Mouse (Mus musculus) hindbrain, embryonic 11.5 days (tissue): ENCODE results near the gene Thap12. TPM values are rescaled to one million over a fixed set of nuclear protein-coding genes. Genes with fewer than 3 reads are reported as not detected.

Experiments
- ATAC-seq: fragments of 200-750 bp; cut with Nextera tagmentation; 2 replicates; pipeline ENCODE4 v1.8.0; 2017; ENCODE audit warnings: mild to moderate bottlenecking, moderate TSS enrichment, moderate library complexity; ENCODE audit not compliant: low FRiP score
- DNase-seq: peaks from one replicate; pipeline ENCODE4 v3.0.0-alpha.2; 2015; ENCODE audit warnings: low spot score
- H3K27ac ChIP-seq: fragments of 300-500 bp; sonication (generic); 2 replicates; pipeline ENCODE4 v1.5.1; 2014; ENCODE audit warnings: mild to moderate bottlenecking, low read depth, low read length
- H3K27me3 ChIP-seq: fragments of 300-500 bp; sonication (generic); 2 replicates; pipeline ENCODE4 v1.6.1; 2014; ENCODE audit warnings: mild to moderate bottlenecking, low read length, moderate library complexity, mixed read lengths; ENCODE audit not compliant: control insufficient read depth, insufficient read depth
- H3K36me3 ChIP-seq: fragments of 300-500 bp; sonication (generic); 2 replicates; pipeline ENCODE4 v1.6.1; 2014; ENCODE audit warnings: mild to moderate bottlenecking, low read length, moderate library complexity, mixed read lengths; ENCODE audit not compliant: control insufficient read depth, insufficient read depth
- H3K4me1 ChIP-seq: fragments of 300-500 bp; sonication (generic); replicated peaks from 2 replicates; pipeline ENCODE4 v1.6.1; 2014; ENCODE audit warnings: low read length, mixed read lengths; ENCODE audit not compliant: control insufficient read depth, insufficient read depth
- H3K4me2 ChIP-seq: fragments of 300-500 bp; sonication (generic); replicated peaks from 2 replicates; pipeline ENCODE4 v1.6.1; 2014; ENCODE audit warnings: mild to moderate bottlenecking, low read depth, low read length
- H3K4me3 ChIP-seq: fragments of 300-500 bp; sonication (generic); 2 replicates; pipeline ENCODE4 v1.5.1; 2014; ENCODE audit warnings: low read depth, low read length
- H3K9ac ChIP-seq: fragments of 300-500 bp; sonication (generic); 2 replicates; pipeline ENCODE4 v1.6.1; 2014; ENCODE audit warnings: low read depth, low read length
- H3K9me3 ChIP-seq: fragments of 300-500 bp; sonication (generic); 2 replicates; pipeline ENCODE4 v1.6.1; 2016; ENCODE audit warnings: low read length; ENCODE audit not compliant: control insufficient read depth
- whole genome bisulfite sequencing: fragments of 180-500 bp; shearing (Covaris S2); extraction: QIAGEN DNeasy Blood & Tissue Kit; methylation state at CpG from one replicate; pipeline ENCODE4 v1.1.7; 2014; 5-methylcytosine and 5-hydroxymethylcytosine counted together
- polyA plus RNA-seq: library from polyadenylated mRNA; unstranded; fragments of >200 nt; fragmentation: Nextera tagmentation; extraction: Ambion mirVana; gene quantifications from 2 replicates; pipeline ENCODE4 v1.2.1, GENCODE M21; 2014

Gene Thap12
- polyA plus RNA-seq, 1 experiment from 2014 or later = 71.6 TPM

DNA sequence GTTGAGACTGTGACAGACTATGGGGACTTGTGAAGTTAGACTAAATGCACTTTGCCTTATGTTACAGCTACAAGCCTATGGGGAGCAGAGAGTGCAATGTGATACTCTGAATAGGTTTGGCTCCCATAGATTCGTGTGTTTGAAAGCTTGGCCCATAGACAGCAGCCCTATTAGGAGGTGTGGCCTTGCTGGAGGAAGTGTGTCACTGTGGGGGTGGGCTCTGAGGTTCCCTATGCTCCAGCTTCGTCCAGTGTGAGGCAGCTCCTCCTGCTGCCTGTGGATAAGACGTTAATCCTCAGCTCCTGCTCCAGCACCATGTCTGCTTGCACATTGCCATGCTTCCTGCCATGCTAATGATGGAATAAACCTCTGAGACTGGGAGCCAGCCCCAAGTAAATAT is 12.1 kb upstream of the Thap12 start:
- no peak for DNase-seq
- H3K4me2 ChIP-seq = no peak overlapping the region
- H3K9me3 ChIP-seq = no peaks in the 10 kb centered on the region
- H3K9ac ChIP-seq = no peak overlapping the region
- H3K4me1 ChIP-seq = no peaks in the 10 kb centered on the region
- ATAC-seq = no peak
- H3K4me3 ChIP-seq = no peak overlapping the region
- H3K36me3 ChIP-seq = no peaks in the 10 kb centered on the region
- H3K27me3 ChIP-seq = no peaks in the 10 kb centered on the region
- H3K27ac ChIP-seq = no peak overlapping the region
- 19% methylated on average over 3 of the region's 3 CpGs for WGBS

DNA sequence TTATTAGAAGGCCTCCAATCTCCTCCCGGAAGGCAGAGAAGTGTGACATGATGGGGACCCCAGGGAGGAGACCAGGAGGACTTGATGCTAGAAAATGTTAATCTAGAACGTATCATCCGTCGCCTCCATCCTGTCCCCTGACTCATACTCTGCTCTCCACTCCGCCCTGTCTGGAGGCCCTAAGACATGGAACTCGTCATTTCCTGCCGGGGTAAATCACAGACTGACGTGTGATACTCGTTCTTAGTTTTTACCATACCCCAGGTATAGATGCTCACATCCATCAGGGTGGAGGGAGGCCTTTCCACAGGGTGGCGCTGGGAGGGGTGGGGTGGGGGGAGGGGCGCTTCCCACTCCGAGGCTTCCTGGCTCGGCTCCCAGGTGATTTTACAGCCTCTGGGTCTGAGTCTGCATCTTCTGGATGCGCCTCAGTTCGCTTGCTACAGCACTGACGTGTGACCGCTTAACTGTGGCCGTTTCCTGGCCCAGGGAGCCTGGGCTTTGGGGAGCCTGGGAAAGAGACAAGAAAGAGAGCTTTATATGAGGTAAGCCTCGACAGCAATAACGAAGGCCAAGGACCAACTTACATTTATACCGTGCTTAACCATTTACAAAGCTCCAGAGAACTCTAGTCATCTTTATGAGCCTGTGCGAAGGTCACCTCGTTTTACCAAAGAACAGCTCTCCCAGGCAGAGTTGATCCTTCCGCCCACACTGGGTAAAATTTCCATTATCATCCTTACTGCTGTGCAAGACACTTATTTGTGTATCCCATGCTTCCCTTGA is 9.9 kb upstream of the Thap12 start:
- Histone ChIP-seq H3K27ac (no peak overlapping the region), H3K27me3 (no peaks in the 10 kb centered on the region), H3K9me3 (no peaks in the 10 kb centered on the region), H3K4me3 (no peak overlapping the region), H3K36me3 (no peaks in the 10 kb centered on the region), H3K4me1 (no peaks in the 10 kb centered on the region), H3K9ac (no peak overlapping the region), H3K4me2 (no peak overlapping the region)
- DNase-seq (no peak), ATAC-seq (no peak)
- 52% methylated on average over 24 of the region's 24 CpGs for WGBS

DNA sequence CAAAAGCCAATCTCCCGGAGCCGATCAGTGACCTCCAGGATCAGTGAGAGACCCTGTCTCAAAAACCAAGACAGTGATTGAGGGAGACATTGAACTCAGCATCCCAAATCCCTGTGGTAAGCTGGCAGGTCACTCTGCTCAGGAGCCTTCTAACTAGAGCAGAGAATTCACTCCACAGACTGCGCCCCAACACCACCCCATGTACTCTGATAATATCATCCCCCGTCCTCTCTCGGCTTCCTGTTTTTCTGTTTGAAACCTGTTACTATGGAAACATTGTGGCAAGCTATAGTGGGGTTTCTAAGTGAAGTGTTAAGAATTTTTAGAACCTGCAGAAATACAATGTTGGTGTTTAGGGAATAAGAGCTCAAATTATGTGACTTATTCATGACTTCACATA is 8.9 kb upstream of the Thap12 start:
- Histone ChIP-seq H3K27ac (no peak overlapping the region), H3K36me3 (no peaks in the 10 kb centered on the region), H3K4me3 (no peak overlapping the region), H3K4me1 (no peaks in the 10 kb centered on the region), H3K4me2 (no peak overlapping the region), H3K9me3 (no peaks in the 10 kb centered on the region), H3K9ac (no peak overlapping the region), H3K27me3 (no peaks in the 10 kb centered on the region)
- no peak for DNase-seq
- WGBS = 81% methylated on average over 5 of the region's 5 CpGs
- no peak for ATAC-seq

DNA sequence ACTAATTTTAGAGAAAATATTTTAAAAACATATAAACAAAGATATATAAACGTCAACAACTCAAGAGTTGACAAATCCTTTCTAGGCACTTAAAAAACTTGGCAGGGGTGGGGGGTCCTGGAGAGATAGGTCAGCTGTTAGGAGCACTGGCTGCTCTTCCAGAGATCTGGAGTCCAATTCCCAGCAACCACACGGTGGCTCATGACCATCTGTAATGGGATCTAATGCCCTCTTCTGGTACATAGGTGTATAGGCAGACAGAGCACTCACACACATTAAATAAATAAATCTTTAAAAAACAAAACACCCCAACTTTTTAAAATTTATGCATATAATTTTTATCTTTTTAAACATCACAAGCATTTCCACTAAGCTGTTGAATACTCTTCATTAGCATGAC is 5.4 kb upstream of the Thap12 start:
- Histone ChIP-seq H3K4me1 (peaks cover 2% of the 10 kb centered on the region; the same call in 1 of the 2 replicates), H3K9me3 (no peaks in the 10 kb centered on the region), H3K27ac (no peak overlapping the region), H3K4me3 (no peak overlapping the region), H3K9ac (no peak overlapping the region), H3K36me3 (no peaks in the 10 kb centered on the region), H3K27me3 (no peaks in the 10 kb centered on the region), H3K4me2 (no peak overlapping the region)
- 11% methylated on average over 2 of the region's 2 CpGs for WGBS
- ATAC-seq (no peak), DNase-seq (no peak)

DNA sequence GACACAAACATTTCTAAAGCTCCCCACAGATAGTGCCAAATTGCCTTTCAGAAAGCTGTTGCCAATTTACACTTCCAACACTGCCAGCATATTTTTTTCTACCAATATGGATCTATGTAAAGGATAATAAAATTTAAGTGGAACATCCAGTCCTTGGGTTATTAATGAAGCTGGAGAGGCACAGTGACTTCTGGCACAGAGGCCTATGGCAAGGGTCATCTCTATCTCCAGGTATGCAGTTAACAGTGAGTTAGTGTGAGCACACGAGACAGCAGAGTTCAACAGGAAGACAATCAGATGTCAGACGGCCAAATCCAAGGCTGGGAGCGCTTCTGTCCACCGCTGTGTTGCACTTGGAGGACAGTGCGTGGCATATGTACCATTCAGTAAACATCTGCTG is 4.9 kb upstream of the Thap12 start:
- H3K27ac ChIP-seq = no peak overlapping the region
- no peaks in the 10 kb centered on the region for H3K36me3 ChIP-seq
- H3K4me3 ChIP-seq = no peak overlapping the region
- WGBS = 66% methylated on average over 5 of the region's 5 CpGs
- DNase-seq (no peak), ATAC-seq (no peak)
- H3K27me3 ChIP-seq = no peaks in the 10 kb centered on the region
- no peak overlapping the region for H3K9ac ChIP-seq
- H3K4me2 ChIP-seq = no peak overlapping the region
- no peaks in the 10 kb centered on the region for H3K9me3 ChIP-seq
- peaks cover 2% of the 10 kb centered on the region; the same call in 1 of the 2 replicates for H3K4me1 ChIP-seq

DNA sequence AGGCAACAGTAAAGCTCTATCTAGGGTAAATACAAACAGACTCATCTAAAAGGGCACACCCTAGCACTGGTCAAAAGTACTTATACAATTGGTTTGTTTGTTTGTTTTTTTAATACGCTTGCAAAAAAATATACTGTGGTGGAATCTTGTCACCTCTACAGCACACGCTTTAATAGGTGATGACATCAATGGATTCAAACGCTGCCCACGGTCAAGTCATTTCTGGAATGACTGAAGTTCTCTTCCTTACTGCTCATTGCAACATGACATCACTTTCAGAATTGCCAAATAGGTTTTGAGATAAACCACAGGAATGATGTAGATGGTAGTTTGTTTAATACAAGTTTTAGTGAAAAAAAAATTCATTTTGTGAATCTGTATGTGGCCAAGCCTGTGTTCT is 4.3 kb upstream of the Thap12 start:
- Histone ChIP-seq H3K36me3 (no peaks in the 10 kb centered on the region), H3K4me2 (no peak overlapping the region), H3K4me3 (no peak overlapping the region), H3K9me3 (no peaks in the 10 kb centered on the region), H3K27me3 (no peaks in the 10 kb centered on the region), H3K9ac (no peak overlapping the region), H3K4me1 (peaks cover 2% of the 10 kb centered on the region; the same call in 1 of the 2 replicates), H3K27ac (no peak overlapping the region)
- WGBS = 91% methylated on average over 4 of the region's 4 CpGs
- ATAC-seq (no peak), DNase-seq (no peak)

DNA sequence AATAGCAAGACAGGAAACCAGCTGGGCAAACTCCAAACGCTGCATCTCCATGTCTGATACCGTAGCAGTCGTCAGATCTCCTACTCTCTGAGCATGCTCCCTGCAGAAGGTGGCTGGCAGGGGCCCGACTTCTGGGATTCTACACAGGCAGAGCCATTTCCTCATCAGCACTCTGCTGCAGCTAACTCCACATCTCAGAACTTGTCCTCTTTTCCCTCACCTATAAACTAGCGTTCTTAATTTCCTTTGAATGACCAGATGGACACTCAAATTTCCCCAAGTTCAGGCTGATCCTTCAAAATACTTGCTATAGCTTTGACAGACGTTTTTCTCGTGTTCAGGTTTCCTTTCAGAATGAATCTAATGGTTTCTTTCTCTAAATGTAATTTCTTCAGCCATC is 1.1 kb upstream of the Thap12 start:
- Histone ChIP-seq H3K4me1 (peaks cover 4% of the 10 kb centered on the region; the same call in 1 of the 2 replicates), H3K4me3 (peak overlapping the region; percentile 99), H3K27ac (no peak overlapping the region), H3K9ac (peak overlapping the region; percentile 83), H3K27me3 (no peaks in the 10 kb centered on the region), H3K9me3 (no peaks in the 10 kb centered on the region), H3K4me2 (peak overlapping the region; percentile 48), H3K36me3 (no peaks in the 10 kb centered on the region)
- ATAC-seq (no peak), DNase-seq (no peak)
- WGBS = 64% methylated on average over 7 of the region's 7 CpGs

DNA sequence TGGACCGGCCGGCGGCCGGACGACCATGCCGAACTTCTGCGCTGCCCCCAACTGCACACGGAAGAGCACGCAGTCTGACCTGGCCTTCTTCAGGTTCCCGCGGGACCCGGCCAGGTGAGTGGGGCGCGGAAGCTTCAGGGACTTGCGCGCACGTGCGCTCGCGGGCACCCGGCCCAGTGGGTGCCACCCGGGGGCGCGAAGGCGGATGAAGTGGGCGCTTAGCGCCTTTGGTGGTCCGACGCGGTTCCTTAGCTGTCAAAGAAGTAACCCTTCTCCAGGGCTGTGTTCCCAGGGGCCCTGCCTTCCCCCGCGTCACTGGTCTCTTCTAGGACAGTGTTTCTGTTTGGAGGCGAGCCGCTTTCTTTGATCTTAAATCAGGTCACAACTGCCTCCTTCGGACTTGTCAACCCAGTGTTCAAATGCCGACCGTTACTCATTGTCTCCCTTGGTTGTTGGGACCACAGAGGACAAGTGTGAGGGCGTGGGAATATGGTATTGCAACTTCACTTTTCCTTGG is 520 bp downstream of the Thap12 start:
- DNase-seq (peak; percentile 65), ATAC-seq (peak; percentile 37)

DNA sequence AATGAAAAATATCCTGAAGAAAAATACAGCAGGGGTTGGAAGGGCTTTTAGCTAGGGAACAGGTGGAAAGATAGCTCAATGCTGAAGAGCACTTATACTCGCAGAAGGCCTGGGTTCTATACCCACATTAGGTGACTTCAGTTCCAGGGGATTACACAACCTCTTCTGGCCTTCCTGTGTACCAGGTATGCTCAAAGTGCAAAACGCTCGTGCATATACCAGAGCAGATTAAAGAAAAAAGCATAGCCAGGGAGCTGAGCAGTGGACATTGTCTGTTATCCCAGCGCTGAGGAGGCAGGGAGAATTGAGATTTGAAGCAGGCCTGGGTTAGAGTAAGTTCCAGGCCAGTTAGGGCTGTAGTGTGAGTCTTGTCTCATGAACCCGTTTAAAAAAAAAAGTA is 1.4 kb downstream of the Thap12 start:
- Histone ChIP-seq H3K36me3 (no peaks in the 10 kb centered on the region), H3K27ac (no peak overlapping the region), H3K27me3 (no peaks in the 10 kb centered on the region), H3K4me1 (peaks cover 4% of the 10 kb centered on the region; the same call in 1 of the 2 replicates), H3K4me3 (peak overlapping the region; percentile 99), H3K9me3 (no peaks in the 10 kb centered on the region), H3K4me2 (peak overlapping the region; percentile 69), H3K9ac (peak overlapping the region; percentile 24; the same call in 1 of the 2 replicates)
- DNase-seq = no peak
- 69% methylated on average over 5 of the region's 5 CpGs for WGBS
- no peak for ATAC-seq

More for the DNA sequence above, 520 bp downstream of the Thap12 start:
- H3K27ac ChIP-seq = peak overlapping the region; percentile 88
- H3K4me2 ChIP-seq = peak overlapping the region; percentile 69
- H3K9me3 ChIP-seq = no peaks in the 10 kb centered on the region
- peak overlapping the region; percentile 99 for H3K4me3 ChIP-seq
- no peaks in the 10 kb centered on the region for H3K27me3 ChIP-seq
- H3K36me3 ChIP-seq = no peaks in the 10 kb centered on the region
- peaks cover 4% of the 10 kb centered on the region; the same call in 1 of the 2 replicates for H3K4me1 ChIP-seq
- WGBS = under 1% methylated on average over 37 of the region's 38 CpGs
- peak overlapping the region; percentile 95 for H3K9ac ChIP-seq
